Mouse (Mus musculus) hindbrain, embryonic 16.5 days (tissue): Measurements from ENCODE around the gene Lig1. TPM values are rescaled to one million over a fixed set of nuclear protein-coding genes. Genes with fewer than 3 reads are reported as not detected.

Source experiments
- ATAC-seq: fragments of 200-750 bp; cut with Nextera tagmentation; 2 replicates; pipeline ENCODE4 v1.8.0; 2017; ENCODE audit warnings: moderate TSS enrichment, moderate library complexity
- H3K27ac ChIP-seq: fragments of 300-500 bp; sonication (generic); 2 replicates; pipeline ENCODE4 v1.5.1; 2014; ENCODE audit warnings: low read depth, mild to moderate bottlenecking, control low read depth, low read length, moderate library complexity
- H3K27me3 ChIP-seq: fragments of 300-500 bp; sonication (generic); replicated peaks from 2 replicates; pipeline ENCODE4 v1.6.1; 2014; ENCODE audit warnings: low read length; ENCODE audit not compliant: control insufficient read depth, insufficient read depth
- H3K36me3 ChIP-seq: fragments of 300-500 bp; sonication (generic); 2 replicates; pipeline ENCODE4 v1.6.1; 2014; ENCODE audit warnings: mild to moderate bottlenecking, low read length, moderate library complexity, mixed read lengths; ENCODE audit not compliant: control insufficient read depth, insufficient read depth
- H3K4me1 ChIP-seq: fragments of 300-500 bp; sonication (generic); 2 replicates; pipeline ENCODE4 v1.6.1; 2014; ENCODE audit warnings: low read depth, low read length; ENCODE audit not compliant: control insufficient read depth, insufficient read depth
- H3K4me2 ChIP-seq: fragments of 300-500 bp; sonication (generic); 2 replicates; pipeline ENCODE4 v1.6.1; 2014; ENCODE audit warnings: mild to moderate bottlenecking, low read length, control low read depth, moderate library complexity
- H3K4me3 ChIP-seq: fragments of 300-500 bp; sonication (generic); 2 replicates; pipeline ENCODE4 v1.5.1; 2014; ENCODE audit warnings: mild to moderate bottlenecking, low read length, control low read depth, moderate library complexity
- H3K9ac ChIP-seq: fragments of 300-500 bp; sonication (generic); 2 replicates; pipeline ENCODE4 v1.6.1; 2014; ENCODE audit warnings: low read depth, mild to moderate bottlenecking, control low read depth, low read length, moderate library complexity
- H3K9me3 ChIP-seq: fragments of 300-500 bp; sonication (generic); 2 replicates; pipeline ENCODE4 v1.6.1; 2014; ENCODE audit warnings: mild to moderate bottlenecking, low read length, moderate library complexity; ENCODE audit not compliant: control insufficient read depth
- polyA plus RNA-seq: library from polyadenylated mRNA; unstranded; fragments of >200 nt; fragmentation: Nextera tagmentation; extraction: Ambion mirVana; gene quantifications from 2 replicates; pipeline ENCODE4 v1.2.1, GENCODE M21; 2015

Gene Lig1
- polyA plus RNA-seq, 1 experiment from 2014 or later = 36.0 TPM

- Histone ChIP-seq H3K4me3 (no peak overlapping the region), H3K9ac (no peak overlapping the region), H3K4me1 (no peaks in the 10 kb centered on the region), H3K27ac (no peak overlapping the region), H3K9me3 (no peaks in the 10 kb centered on the region), H3K4me2 (no peak overlapping the region), H3K27me3 (no peaks in the 10 kb centered on the region), H3K36me3 (peaks cover 9% of the 10 kb centered on the region; the same call in 1 of the 2 replicates)
- no peak for ATAC-seq
Measured at GRCm38 (mm10) chr7:13355943-13356342, 78.9 kb downstream of the Lig1 start.

Other genes with a start within 250 kb of the Lig1 start
- gene Chmp2a, start 242.5 kb upstream of the Lig1 start, polyA plus RNA-seq = 174 TPM in 2 replicates
- gene Ube2m, start 239.0 kb upstream of the Lig1 start, polyA plus RNA-seq = 41.3 and 64.6 TPM in 2 replicates
- gene Mzf1, start 222.5 kb upstream of the Lig1 start, polyA plus RNA-seq = 9.3 and 9.7 TPM in 2 replicates
- 0.34 TPM in 2 replicates for gene Vmn1r85, start 182.1 kb upstream of the Lig1 start, polyA plus RNA-seq
- gene Vmn1r86, start 157.4 kb upstream of the Lig1 start, polyA plus RNA-seq = not detected in 2 replicates
- gene Vmn1r87, start 137.1 kb upstream of the Lig1 start, polyA plus RNA-seq = not detected in 2 replicates
- gene Vmn1r88, start 117.7 kb upstream of the Lig1 start, polyA plus RNA-seq = not detected in 2 replicates
- not detected in 2 replicates for gene Vmn1r89, start 64.3 kb upstream of the Lig1 start, polyA plus RNA-seq
- 10.3 and 11.9 TPM in 2 replicates for gene Zswim9, start 1.4 kb downstream of the Lig1 start, polyA plus RNA-seq
- 0.44 and 1.1 TPM in 2 replicates for gene Pla2g4c, start 47.4 kb downstream of the Lig1 start, polyA plus RNA-seq
- 0.10 TPM in 1 of 2 replicates, not detected in the other for gene Cabp5, start 120.8 kb downstream of the Lig1 start, polyA plus RNA-seq
- not detected in 2 replicates for gene Bsph1, start 173.6 kb downstream of the Lig1 start, polyA plus RNA-seq